Mouse (Mus musculus) megakaryocyte, adult 5-6 weeks (primary cell): Measurements from ENCODE around the gene Coq7. TPM values are rescaled to one million over a fixed set of nuclear protein-coding genes. Genes with fewer than 3 reads are reported as not detected.

Experiments used
- ATAC-seq: 2 replicates; pipeline ENCODE4 v1.8.0; 2016; ENCODE audit warnings: mild to moderate bottlenecking, inconsistent platforms; ENCODE audit not compliant: poor library complexity, severe bottlenecking
- total RNA-seq, 2 experiments: library from RNA; stranded (forward) in 1 of 2; stranded (reverse) in 1 of 2; fragments of 153-499, 151-499 nt in 1 of 2; fragments of 221-1000, 200-1000 nt in 1 of 2; gene quantifications; 2 replicates each; pipeline versions ENCODE4 v1.2.3 to v1.2.4; 2015 to 2017

The Coq7 gene
- total RNA-seq, 2 experiments from 2014 or later = 18.3 to 20.9 TPM

DNA sequence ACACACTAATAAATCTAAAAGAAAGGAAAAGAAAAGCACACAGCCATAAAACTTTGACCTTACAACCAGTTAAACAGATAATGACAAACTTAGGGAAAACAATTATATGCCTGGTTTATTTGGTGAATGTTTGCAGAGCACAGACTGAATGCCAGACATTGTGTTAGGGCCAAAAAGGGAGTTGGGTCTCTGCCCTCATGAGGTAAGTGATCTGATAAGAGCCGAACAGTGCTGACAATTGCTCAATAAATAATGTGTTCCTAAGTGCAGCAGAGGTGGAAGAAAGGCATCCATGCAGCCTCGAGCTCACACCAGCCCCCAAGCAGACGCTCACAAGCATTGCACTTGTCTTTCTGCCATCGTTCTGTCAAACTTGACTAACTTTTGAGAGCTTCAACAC, 68.7 kb downstream of the Coq7 start:
- no peak for ATAC-seq

DNA sequence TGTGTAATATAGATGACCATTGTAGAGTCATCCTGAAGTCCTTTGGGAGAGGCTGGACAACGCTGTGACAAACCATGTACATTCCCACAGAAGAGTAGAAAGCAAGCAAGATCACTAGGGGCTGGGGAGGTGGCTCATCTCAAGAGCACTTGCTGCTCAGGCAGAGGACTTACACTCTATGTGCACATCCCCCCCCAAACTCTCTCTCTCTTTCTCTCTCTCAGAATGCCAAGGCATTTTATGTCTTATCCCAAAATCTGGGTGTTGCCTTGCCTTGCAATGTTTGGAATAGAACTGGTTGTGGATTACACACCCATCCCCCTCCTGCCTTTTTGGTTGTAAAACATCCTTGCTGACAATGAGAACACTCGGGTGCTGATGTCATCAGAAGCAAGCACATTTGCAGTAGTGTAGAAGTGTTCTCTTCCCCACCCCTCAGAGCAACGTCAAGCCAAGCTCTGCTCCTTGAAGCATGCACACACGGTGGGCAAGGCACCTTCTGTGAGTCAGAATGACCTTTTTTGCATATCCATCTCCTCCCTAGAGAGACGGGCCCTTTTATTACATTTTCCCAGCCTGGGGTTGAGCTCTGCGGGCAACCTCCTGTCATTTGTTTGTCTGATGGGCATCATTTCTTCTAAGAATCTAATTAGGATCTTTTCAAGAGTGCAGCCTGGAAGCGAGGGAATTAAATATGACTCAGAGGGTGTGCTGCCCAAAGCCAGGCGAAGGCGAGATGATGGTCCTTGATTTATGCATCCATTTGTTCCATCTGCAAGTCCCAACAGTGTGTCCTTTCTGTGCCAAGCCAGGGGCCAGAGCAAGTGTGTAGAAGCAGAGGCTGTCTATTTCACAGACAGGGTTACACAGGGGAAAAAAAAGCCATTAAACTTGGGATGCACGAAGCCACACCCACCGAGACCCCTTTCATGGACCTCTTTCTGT, 70.1 kb downstream of the Coq7 start:
- ATAC-seq = no peak

DNA sequence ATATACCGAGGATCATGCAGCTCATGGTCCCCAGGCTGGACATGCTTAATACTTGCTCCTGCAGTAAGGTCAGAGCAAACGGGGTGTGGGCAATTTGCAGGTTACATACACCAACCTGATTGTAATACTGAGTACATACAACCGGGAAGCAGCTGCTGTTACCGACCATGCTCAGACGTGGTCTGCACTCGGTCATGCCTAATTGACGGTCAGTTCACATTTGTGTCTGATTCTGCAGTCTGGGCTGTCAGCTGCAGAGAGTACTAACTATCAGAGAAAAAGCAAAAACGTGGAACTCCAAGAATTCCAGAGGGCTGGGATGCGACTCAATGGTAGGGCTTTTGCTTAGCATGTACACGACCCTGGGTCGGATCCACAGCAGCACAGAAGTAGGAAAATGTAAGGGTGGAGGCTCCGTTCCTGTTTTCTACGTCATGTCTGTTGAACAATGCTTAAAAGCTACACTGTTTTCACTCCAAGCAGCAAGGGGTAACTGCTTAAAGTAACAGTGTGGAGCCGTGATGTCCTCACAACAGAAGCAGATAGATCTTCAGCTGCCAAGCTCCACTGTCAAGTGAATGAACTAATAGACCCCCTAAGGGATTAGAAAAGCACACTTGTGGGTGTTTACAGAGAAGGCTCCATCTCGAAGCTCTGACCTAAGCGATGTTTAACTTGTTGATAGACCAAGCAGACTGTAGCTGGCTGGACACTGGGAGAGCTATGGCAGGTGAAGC, 71.6 kb downstream of the Coq7 start:
- ATAC-seq = no peak

Other genes with a start within 250 kb of the Coq7 start
- gene Syt17, start 85.1 kb downstream of the Coq7 start, total RNA-seq (2015) = not detected in 2 replicates
- not detected in 2 replicates for gene Syt17, start 85.1 kb downstream of the Coq7 start, total RNA-seq (2017)
- 16.5 and 17.1 TPM in 2 replicates for gene Itpripl2, start 41.4 kb downstream of the Coq7 start, total RNA-seq (2015)
- gene Itpripl2, start 41.4 kb downstream of the Coq7 start, total RNA-seq (2017) = 32.1 and 36.1 TPM in 2 replicates
- 0.05 and 0.54 TPM in 2 replicates for gene Tmc7, start 51.4 kb upstream of the Coq7 start, total RNA-seq (2015)
- 0.11 TPM in 1 of 2 replicates, not detected in the other for gene Tmc7, start 51.4 kb upstream of the Coq7 start, total RNA-seq (2017)
- gene Tmc5, start 63.9 kb upstream of the Coq7 start, total RNA-seq (2015) = not detected in 2 replicates
- gene Tmc5, start 63.9 kb upstream of the Coq7 start, total RNA-seq (2017) = not detected in 2 replicates
- gene Gde1, start 172.4 kb upstream of the Coq7 start, total RNA-seq (2015) = 39.3 and 42.4 TPM in 2 replicates
- gene Gde1, start 172.4 kb upstream of the Coq7 start, total RNA-seq (2017) = 30.2 and 33.0 TPM in 2 replicates
- 12.2 and 13.5 TPM in 2 replicates for gene Ccp110, start 179.2 kb upstream of the Coq7 start, total RNA-seq (2015)
- gene Ccp110, start 179.2 kb upstream of the Coq7 start, total RNA-seq (2017) = 9.6 and 21.1 TPM in 2 replicates
- 40.4 and 51.6 TPM in 2 replicates for gene Vps35l, start 206.9 kb upstream of the Coq7 start, total RNA-seq (2015)
- 49.5 and 49.7 TPM in 2 replicates for gene Vps35l, start 206.9 kb upstream of the Coq7 start, total RNA-seq (2017)